Mouse (Mus musculus) forelimb bud, embryonic 11.5 days (tissue): ENCODE results near the gene Znrf1.

Source experiments
- DNase-seq: peaks from one replicate; pipeline ENCODE4 v3.0.0-alpha.2; 2012; ENCODE audit warnings: low read depth, low spot score

Znrf1 gene

GRCm38 (mm10) chr8:111596485-111596821 is 60.6 kb downstream of the Znrf1 start:
- DNase-seq: no peak

GRCm38 (mm10) chr8:111597310-111597709 is 61.4 kb downstream of the Znrf1 start:
- DNase-seq: no peak

DNA sequence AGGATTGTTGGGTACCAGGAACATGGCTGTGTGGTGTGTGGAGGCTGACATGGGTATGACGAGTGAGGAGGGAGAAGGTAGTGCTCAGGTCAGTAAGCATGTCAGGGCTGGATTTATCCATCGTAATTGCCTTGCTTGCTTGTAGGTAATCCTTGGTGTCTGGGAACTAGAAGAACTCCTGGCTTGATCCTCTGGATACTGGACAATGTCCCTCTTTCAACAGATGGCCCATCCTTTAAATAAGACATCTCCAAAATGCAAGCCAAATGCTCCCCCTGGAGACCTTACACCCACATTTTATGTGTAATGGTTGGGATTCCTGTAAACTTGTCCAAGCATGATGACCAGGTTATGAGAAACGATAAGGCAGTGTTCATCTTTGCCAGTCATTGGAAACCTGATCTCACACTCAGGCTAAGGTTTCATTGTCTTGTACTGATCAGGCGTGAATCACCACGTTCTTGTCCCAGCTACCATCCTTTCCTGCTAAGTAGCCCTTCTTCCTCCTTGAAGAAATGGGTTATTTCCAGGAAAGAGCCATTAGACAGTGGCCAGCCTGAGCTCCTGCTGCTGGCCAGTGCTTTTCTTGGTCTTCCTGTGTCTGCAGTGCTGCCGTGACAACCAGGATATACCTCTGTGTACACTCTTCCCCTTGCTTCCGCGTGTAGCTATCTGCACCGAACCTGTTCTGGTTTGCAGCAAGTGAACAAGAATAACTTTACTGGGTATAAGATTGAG is 64.0 kb downstream of the Znrf1 start:
- no peak for DNase-seq

DNA sequence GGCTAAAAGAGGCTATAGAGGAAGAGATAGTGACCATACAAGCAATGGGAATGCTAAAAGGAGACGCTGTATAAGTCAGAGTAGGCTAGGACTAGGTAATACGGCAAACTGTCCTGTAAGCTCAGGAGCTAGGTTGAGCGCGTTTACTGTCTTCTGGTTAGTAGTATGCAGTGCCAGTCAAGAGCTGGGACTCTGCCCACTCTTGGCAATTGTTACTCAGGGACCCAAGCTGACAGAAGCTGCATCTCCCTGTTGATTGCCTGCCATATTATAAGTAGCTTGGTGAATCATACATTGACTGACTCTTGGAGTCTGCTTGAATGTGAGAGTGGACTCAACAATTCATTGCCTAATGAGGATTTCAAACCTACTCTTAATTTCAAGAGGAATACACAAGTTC is 66.2 kb downstream of the Znrf1 start:
- no peak for DNase-seq

- no peak for DNase-seq
Observed at GRCm38 (mm10) chr8:111604986-111605385, 69.1 kb downstream of the Znrf1 start.

DNA sequence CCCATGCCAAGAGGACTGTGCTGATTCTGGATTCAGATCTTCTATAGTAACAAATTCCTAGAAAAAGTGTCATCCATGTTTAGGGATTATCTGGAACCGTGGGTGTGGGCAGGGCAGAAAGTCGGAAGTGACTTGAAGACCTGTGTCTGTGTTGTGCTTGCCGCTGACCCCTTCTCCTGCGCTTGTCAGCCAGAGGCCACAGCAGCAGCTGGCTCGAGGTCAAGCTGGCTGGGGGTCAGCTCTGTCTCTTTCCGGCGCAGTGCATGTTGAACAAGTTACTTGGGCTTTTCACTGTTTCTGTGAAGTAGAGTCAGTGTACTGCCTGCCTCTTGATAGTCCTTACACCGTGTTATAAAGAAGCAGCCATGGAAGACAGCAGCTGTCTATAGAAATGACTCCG is 71.1 kb downstream of the Znrf1 start:
- DNase-seq: no peak

- DNase-seq: no peak
Observed at GRCm38 (mm10) chr8:111607414-111607813, 71.5 kb downstream of the Znrf1 start.

DNA sequence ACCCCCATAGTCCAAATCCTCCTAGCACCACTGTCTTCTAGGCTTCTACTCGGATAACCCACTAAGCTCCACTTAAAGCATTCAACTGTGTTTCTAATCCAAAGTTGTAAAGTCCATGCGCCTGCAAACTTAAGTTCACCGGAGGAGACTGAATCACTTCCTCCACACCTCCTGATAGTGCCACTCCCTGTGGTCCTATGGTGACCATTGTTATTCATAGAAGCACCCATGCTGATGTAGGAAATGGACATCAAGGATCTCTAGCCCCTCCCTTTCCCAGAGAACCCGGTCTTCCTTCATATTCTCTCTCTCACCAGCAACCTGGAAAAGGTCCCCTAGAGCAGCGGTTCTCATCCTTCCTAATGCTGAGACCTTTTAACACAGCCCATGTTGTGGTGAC is 77.3 kb downstream of the Znrf1 start:
- no peak for DNase-seq

- no peak for DNase-seq
Observed at GRCm38 (mm10) chr8:111614786-111615701, 79.1 kb downstream of the Znrf1 start.

GRCm38 (mm10) chr8:111617812-111618211 is 81.9 kb downstream of the Znrf1 start:
- no peak for DNase-seq

DNA sequence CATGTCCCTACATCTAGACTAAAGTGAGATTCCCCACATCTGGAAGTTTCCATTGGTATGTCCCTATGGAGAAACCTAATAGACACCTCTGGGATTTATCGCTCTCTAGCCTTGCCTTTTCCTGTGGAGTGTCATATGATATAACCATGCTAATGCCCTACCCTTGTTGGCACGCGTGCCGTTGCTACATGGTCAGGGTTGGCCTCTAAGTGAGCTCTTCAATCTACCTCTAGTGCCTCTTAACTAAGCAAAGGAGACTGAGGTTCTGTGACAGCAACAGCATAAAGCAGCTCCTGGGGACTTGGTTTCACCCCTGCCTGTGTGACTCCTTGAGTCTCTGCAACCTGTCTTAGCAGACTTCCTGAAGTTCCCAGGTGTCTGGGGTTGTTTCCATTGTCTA is 82.4 kb downstream of the Znrf1 start:
- DNase-seq: no peak

GRCm38 (mm10) chr8:111619936-111620335 is 84.0 kb downstream of the Znrf1 start:
- no peak for DNase-seq

GRCm38 (mm10) chr8:111622104-111622503 is 86.2 kb downstream of the Znrf1 start:
- no peak for DNase-seq

DNA sequence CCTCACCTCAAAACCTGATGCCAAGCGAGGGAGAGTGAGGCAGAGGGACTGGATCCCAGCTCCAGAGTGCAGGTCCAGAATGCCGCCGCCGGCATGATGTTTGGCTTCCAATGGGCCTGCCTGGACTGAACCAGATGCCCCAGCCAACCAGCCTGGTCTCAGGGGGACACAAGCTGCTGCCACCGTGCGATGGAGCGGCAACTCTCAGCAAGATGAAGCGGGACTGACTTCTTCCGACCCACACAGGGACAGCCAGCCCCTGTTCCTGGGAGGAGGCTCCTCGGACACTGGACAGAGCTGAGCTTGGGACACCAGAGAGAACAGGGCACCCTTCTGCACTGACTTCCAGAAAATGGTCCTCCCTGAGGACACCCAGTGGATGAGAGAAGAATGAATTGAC is 86.7 kb downstream of the Znrf1 start:
- no peak for DNase-seq

- DNase-seq: no peak
Observed at GRCm38 (mm10) chr8:111624081-111624852, 88.4 kb downstream of the Znrf1 start.

GRCm38 (mm10) chr8:111624853-111625221 is 88.9 kb downstream of the Znrf1 start:
- no peak for DNase-seq

DNA sequence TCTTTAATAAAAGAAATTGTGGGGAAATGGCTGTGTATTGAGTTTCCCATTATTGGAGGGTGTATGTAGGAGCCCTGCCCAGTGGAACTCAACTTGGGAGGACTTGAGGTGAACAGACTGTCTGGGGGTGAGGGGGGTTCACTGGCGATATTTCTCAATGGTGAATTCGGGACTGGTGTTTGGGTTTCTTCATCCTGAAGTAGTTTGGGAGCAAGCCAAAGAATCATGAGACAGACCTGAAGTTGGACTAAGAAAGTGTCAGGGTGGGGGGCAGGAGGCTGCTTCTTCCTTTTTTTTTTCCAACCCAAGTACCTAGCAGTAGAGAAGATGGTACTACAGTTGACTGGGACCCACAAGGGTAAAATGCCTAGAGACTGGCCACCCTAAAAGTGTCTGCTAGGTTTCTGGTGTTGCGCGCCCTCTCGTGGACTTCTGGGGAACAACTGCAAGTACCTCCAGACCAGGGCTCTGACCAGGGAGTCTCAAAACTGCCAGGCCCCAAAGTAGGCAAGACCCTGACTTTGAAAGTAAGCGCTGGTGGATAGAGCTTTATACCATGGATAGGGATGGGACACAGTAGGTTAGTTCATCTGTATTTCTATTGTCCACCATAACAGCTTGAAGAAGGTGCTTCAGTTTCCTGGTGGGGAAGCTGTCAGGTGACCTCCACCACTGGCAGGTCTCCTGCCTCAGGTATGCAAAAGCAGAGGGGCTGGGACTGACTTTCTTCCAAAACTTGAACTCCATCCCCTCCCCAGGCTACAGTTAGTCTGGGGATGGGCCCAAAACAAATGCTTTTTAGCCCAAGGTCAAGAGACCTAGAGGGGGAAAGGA is 90.0 kb downstream of the Znrf1 start:
- DNase-seq: peak; percentile 62

DNA sequence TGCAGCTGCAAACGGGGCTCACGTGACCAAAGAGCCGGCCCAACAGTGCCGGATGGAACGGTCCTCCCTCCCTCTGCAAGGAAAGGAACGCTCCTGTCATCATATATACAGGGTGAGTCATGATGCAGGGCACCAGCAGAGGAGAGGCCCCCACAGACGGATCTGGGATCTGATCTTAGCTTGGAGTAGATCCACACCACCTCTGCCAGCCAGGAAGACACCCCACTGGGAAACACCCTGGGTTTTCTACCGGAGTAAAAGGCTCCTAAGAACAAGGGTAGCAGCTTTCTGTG is 90.6 kb downstream of the Znrf1 start:
- DNase-seq: no peak

- no peak for DNase-seq
Observed at GRCm38 (mm10) chr8:111626933-111627332, 91.0 kb downstream of the Znrf1 start.

DNA sequence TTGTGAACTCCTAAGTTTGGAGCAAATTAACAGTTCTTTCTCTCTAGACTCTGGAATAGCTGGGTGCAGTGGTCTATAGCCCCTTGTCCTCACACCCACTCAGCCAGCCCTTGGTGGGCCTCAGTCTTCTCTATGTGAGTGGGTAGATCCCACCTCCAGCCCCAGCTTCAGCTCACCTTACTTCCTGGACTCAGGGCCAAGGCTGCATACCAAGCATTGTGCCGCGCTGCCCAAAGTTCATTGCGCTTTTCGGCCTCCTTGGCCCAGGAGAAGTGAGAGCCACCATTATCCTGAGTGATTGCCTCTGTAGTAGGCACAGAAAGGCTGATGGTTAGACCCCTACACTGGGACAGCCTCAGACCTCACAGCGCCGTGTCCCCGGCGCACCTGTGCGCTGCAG is 92.0 kb downstream of the Znrf1 start:
- no peak for DNase-seq

DNA sequence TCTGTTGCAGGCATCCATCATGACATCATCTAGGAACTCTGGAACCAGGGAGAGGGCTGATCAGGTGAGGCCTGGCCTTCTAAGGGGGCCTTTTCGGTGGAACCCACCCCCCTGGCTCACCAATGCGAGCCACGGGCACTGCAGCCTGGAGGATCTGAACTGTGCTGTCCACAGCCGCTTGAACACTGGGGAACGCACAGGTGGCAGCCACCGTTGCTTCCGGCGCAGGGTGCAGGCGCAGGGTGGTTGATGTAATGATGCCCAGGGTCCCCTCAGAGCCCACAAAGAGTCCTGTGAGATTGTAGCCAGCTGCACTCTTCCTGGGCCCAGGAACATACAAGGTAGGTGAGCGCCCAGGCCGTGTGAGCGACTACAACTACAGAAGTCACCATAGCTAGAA is 92.5 kb downstream of the Znrf1 start:
- DNase-seq: no peak
